Mouse (Mus musculus): ENCODE results near the gene Ntn5. TPM values are rescaled to one million over a fixed set of nuclear protein-coding genes. Genes with fewer than 3 reads are reported as not detected.

The Ntn5 gene
- total RNA-seq, 2 experiments from 2014 or later, result 11.1 to 13.3 TPM

- DNase-seq (ENCODE audit: low spot score in 2 of 2), result no peak
These were observed 27.6 kb downstream of the Ntn5 start for GRCm38 (mm10) chr7:45711316-45712021.

DNA sequence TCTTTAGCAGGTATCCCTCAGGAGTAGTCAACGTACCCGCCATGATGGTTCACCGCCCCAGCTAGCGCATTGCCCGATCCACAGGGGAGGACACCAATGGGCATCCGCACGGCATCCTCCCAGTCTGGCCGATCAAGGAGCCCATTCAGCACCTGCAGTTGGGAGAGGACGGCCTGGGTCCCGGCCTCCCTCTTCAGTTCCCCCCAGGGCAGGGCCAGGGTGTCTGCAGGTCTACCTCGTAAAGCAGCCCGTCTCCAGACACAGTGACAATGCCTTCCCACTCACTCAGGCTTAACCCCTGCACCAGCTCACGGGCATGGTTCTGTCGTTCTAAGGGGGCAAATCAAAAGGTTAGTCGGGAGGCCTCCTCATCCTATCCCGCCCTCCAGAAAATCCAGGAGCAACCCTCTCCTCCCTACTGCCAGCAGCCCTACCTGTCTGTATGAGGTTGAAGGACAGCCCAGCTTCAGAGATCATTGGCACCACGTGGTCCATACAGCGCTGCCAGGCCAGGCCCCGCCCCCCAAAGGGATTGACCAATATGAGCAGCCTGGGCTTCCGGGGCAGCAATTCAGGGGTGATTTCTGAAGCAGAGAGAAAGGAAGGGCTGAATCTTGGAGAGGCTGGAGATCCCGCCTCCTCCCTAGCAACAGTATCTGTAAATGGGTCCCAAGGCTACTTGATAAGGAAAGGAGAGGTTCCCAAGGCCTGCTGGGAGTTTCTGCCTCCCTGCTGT is 28.4 kb downstream of the Ntn5 start:
- DNase-seq (ENCODE audit: low spot score in 2 of 2), result no peak

DNA sequence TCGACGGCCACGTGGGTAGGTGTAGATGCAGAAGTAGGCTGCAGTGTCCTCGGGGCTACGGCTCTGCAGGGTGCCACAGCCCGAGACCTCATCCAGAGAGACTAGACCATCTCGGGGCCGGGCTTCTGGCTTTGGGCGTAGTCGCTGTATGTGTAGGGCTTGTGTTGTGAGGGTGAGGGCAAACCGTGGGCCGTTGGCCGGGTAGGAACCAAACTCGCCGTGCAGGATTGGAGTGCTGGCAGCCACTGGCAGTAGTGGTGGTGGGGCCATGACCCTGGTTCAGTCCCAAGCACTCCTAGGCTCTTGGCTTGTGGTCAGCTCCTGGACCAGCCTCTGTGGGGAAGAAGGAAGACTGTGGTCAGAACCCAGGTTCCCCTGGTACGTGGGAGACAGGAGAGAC is 29.6 kb downstream of the Ntn5 start:
- DNase-seq (ENCODE audit: low spot score in 2 of 2), result no peak

DNA sequence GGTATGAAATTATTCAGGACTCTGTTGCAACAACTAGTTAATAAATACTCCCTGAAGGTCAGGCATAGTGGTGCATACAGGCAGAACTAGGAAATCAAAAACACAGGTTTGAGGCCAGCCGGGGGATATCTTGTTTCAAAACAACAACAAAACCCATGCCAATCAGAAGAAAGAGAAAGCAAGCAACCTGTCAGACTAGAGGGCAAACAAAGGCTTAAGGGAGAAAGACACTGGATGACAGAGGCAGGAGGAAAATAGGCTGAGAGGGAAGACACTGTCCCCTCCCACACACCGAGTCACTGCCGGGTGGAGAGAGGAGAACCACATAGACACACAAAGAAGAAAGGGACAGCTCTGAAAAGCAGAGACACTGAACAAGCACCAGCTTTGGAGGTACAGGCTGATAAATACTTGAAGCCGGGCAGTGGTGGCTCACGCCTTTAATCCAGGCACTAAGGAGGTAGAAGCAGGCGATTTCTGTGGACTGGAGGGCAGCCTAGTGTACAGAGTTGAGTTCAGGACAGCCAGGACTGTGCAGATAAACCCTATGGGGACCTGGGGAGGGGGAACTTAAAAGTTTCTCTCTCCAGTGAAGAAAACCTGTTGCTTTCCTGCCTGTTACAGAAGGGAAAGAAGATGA is 30.2 kb downstream of the Ntn5 start:
- DNase-seq (ENCODE audit: low spot score in 2 of 2), result no peak

- DNase-seq (ENCODE audit: low spot score in 2 of 2), result no peak
These were observed 30.8 kb downstream of the Ntn5 start for GRCm38 (mm10) chr7:45714630-45715089.

GRCm38 (mm10) chr7:45715090-45715708 is 31.4 kb downstream of the Ntn5 start, which contains the start of gene Rpl18:
Gene Rpl18 (plus strand): TSS chr7:45715457.
- peak; percentile 97 to 98 for DNase-seq (ENCODE audit: low spot score in 2 of 2)

- no peak for DNase-seq (ENCODE audit: low spot score in 2 of 2)
These were observed 32.1 kb downstream of the Ntn5 start for GRCm38 (mm10) chr7:45715741-45716459.

GRCm38 (mm10) chr7:45716460-45716857 is 32.6 kb downstream of the Ntn5 start:
- no peak for DNase-seq (ENCODE audit: low spot score in 2 of 2)

DNA sequence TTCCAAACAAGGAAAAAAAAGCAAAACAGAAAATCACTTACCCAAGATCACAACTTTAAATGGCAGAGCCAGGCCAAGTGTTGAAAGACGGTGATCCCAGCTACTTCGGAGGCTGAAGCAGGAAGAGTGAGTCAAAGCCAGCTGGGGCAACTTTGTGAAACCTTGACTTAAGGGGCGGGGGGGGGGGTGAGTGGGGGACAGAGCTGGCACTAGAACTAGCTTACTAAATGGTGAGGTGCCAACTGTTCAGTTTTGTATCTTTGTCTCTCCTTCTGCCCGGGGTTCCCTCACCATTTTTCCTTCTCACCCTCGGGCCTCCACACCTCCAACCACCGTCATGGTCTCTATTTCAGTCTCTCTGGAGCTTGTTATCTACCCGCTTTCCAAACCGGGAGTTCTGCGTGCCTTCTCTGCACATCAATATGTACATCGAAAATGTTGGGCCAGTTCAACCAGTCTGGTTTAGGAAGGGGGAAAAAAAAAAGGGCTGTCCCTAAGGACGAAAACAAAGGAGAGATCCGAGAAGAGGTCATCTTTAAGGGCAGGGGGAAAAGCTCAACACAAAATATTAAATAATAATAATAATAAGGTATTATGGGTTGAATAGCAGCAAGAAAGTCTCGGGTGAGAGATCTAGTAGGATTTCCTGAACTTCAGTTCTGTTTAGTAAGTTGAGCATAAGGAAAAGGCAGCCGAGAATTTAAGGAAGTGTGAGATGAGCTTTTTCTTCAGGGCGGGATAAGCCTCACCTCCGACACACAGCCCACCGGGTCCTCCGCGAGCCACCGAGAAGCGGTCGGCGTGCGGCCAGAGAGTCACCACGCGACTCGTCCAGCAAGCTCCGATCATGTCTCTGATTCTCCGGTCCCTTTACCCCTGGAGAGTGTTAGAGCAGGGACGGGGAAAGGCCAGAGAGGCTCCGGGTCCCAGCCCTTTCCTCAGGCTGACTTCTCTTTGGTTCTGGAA is 33.4 kb downstream of the Ntn5 start:
- DNase-seq (ENCODE audit: low spot score in 2 of 2), result no peak

DNA sequence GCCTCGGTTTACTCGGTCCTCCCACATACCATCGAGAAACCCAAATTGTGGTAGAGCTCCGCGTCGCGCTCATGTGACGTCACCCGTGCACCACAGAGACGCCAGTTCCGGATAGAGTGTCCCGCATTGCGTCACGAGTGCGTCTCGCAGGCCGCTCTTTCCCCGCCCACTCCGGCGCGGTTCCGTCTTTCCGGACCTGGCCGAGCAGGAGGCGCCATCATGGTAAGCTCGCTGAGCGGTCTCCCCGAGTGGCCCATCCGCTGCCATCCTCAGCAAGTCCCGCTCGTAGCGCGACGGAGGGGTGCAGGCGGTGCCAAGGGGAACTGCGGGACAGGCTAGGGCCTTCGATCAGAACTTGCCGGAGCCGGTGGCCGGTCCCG is 34.1 kb downstream of the Ntn5 start, which contains the start of gene Sphk2:
TSS of gene Sphk2 (minus strand) at position 85 of the 380 bp plus-strand sequence.
- peak; percentile 98 to 99 for DNase-seq (ENCODE audit: low spot score in 2 of 2)

- no peak for DNase-seq (ENCODE audit: low spot score in 2 of 2)
These were observed 34.5 kb downstream of the Ntn5 start for GRCm38 (mm10) chr7:45718331-45718730.

- DNase-seq (ENCODE audit: low spot score in 2 of 2), result no peak
These were observed 35.4 kb downstream of the Ntn5 start for GRCm38 (mm10) chr7:45719180-45719579.

DNA sequence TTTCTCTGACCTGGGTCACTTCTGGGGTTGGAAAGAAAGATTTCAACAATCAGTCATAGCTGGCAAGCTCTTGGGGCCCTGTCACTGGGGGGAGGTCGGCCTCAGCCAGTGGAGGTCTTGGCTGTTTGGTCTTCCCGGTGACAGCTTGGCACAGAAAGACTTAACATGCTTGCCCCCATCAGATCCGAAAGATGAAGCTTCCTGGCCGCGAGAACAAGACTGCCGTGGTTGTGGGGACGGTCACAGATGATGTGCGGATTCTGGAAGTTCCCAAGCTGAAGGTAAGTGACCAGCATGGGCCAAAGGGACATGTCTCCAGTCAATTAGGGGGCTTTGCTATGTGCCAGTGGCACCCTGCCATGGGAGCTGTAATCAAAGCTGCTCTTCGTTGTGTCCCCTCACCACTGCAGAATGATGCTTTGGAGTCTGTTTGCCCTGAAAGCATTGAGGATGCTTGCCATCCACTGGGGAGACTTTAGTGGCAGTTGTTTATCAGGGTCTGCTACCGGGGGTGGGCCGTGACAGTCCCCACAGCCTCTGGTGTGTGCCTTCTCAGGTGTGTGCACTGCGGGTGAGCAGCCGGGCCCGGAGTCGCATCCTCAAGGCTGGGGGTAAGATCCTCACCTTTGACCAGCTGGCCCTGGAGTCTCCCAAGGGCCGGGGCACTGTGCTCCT is 36.1 kb downstream of the Ntn5 start:
- DNase-seq (ENCODE audit: low spot score in 2 of 2), result no peak

DNA sequence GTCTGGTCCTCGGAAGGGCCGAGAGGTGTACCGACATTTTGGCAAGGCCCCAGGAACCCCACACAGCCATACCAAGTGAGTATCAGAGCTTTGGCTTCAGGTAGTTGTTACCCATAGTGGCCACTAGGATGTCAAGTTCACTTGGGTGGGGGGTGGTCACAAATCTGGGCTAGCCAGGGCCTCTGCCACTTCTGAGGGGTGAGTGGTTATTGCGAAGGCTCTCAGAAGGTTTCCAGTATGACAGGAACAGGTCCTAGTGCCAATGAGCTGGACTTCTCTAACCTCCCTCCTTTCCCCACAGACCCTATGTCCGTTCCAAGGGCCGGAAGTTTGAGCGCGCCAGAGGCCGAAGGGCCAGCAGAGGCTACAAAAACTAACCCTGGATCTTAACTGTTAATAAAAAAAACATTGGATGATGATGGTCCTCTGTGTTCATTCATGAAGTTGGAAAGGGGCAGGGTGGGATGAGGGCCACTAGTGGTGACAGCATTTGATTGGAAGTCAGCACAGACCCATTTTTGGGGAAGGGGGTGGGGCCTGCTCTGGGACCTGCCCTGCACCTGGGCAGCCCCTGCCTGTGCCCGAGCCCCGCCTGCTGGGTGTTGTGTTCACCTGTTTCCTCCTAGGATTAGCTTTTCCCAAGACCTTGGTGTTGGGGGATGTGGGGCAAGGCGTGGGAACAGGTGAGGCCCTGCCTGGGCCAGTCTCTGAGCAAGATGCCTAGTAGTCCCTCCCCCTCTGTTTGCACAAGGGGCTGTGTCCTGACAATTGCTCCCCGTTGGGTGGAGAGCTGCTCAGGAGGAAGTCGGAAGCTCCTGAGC is 36.8 kb downstream of the Ntn5 start, which contains the start of gene Fam83e:
TSS of gene Fam83e (plus strand) at position 800 of the 821 bp plus-strand sequence.
- DNase-seq (ENCODE audit: low spot score in 2 of 2), result no peak

DNA sequence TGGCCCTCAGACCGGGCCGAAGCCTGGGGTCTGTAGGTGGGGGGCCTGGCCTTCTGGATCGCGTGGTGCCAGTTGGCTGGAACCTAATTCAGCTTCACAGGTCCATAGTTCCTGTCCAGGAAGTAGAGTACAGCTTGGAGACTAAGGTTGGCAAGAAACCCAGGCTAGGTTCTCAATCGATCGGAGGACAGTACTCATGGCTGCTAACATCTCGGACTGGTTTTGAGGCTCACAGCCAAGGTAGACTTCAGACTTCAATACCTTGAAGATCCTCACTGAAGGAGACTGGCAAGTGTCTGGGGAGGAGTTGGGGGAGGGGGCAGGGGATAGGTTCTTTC is 37.4 kb downstream of the Ntn5 start:
- DNase-seq (ENCODE audit: low spot score in 2 of 2), result no peak

DNA sequence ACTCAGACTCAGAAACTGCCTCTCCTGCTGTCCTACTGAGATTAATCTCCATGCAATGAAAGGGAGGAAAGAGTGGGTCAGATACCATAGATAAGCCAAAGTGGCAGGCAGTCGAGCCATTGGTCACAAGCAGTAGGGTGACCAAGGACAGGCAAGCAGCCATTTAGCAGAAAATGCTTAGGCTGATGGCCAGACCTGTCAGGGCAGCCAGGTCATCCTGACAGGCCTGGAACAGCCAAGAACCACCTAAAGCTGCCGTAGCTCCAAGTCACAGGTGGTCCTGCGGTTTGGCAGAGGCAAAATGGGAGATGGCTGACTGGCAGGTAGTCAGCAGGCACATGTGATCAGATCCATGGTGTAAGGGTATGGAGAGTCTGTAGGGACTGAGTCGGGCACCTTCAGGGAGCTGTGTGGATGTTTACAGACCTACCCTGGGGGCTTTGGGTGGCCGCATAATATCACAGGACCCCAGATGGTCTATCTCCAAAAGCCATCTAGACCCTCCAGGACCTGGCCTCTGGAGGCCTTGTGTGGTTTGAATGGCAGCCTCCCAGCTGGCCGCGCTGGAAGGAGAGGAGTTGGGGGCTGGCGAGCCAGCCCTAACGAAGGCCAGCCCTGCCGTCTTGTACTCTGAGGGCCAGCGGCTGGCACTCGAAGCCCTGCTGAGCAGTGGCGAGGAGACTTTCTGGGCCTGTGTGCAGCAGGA is 38.0 kb downstream of the Ntn5 start:
- DNase-seq (ENCODE audit: low spot score in 2 of 2), result no peak

GRCm38 (mm10) chr7:45722348-45722713 is 38.5 kb downstream of the Ntn5 start:
- no peak for DNase-seq (ENCODE audit: low spot score in 2 of 2)

GRCm38 (mm10) chr7:45723301-45723700 is 39.5 kb downstream of the Ntn5 start:
- DNase-seq (ENCODE audit: low spot score in 2 of 2), result no peak

Measured in left cerebral cortex, adult 18-20 months (tissue).